Mouse (Mus musculus): Measurements from ENCODE around the gene I830077J02Rik.

DNA sequence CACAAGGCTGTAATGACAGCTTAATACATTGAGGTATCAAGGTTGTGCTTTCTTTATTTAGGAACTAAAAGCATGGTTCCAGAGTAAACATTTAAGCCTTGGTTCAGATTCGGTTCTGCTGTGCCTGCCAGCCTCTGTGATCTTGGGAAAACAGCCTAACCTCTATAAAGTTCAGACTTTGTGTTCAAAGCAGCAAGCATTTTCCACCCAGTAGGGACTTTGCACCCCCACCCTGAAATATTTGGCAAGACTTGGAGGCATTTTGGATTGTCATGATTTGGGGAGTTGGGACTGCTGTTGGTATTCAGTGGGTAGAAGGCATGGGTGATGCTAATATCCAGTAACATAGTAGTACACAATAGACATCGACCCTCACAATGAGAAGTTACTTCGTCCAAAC lies 43.5 kb downstream of the I830077J02Rik start:
- TF ChIP-seq CTCF (IDR thresholded peaks at IDR 0.05; ENCODE audit: low read depth, low read length) (no peak), TAL1 (conservative IDR thresholded peaks at IDR 0.05; ENCODE audit: low read depth, low read length) (no peak)
